Mouse (Mus musculus) cerebellum, postnatal 36 days (tissue): ENCODE measurements around the gene Ankrd33.

Experiments
- DNase-seq, 2 experiments: peaks; one replicate each; pipeline ENCODE4 v3.0.0; 2021 to 2022; ENCODE audit warnings: mixed read lengths in 2 of 2

Gene Ankrd33

DNA sequence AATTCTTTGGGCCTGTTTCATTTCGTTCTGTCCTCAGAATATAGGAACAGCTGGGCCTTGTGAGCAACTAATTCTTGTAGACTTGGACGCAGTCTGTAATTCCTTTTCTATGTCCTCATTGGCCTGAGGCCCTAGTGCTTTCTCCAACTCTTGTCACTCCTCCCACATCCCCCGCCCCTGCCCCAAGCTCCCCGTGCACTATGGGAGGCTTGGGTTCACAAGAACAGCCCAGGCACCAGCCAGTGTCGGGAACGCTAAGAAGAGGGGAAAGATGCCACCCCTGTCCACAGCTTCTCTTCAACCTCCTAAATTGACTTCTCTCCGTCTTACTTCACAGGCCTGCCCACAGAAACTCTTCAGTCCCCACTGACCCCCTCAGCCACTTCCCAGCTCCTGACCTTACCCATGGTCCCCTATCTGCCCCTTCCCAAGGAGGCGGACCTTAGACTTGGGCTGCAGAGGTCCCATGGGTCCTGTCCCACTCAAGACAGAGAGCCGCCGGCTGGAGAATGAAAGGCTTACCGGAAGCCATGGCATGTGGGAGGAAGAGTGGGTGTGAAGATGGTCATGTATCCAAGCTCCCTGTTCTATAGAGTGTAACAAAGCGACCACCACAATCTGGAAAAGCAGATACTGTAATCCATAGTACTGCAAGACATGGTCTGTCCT lies 11.5 kb downstream of the Ankrd33 start:
- no peak for DNase-seq

DNA sequence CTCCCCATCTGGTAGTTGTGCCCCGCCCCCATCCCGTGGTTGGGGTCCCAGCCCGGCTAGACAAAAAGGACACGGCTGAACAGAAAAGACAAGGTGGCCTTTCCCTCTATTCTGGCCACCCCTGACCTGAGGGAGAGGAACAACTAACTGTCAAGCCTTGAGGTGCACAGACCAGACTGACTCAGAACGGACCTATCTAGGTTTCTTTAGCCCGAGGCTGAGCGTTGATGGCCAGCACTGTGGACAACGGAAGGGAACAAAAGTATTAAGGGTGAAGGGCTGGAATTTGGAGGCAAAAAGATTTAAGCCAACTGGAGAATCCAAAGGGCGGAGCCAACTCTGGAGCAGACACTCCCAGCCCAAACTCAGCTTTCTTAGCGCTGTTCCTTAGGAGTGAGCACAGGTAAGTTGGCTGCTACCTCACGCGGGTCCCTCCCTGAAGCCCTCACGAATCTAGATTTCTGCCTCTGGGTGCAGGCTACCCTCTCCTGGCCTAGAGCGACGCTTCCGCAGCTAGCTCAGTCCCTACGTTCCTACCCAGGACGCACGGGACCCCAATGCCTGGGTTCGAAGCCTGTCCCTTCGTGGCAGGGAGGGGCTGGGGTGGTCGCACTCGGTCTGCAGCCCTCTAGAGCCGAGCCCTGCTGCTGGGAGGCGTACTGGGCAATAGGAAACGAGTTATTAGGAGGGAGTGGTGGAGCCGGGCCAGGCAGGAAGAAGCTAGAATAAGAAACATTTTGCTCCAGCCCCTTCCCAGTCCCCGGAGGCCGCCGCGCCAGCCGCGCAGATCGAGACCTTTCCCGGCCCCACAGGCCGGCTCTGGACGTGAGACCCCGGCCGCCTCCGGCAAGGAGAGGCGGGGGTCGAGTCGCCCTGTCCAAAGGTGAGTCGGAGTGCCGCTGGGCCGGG lies 12.9 kb downstream of the Ankrd33 start, which contains the start of gene Acvrl1:
Acvrl1 (plus strand) TSS at position 342 of the 909 bp plus-strand sequence.
- no peak for DNase-seq

DNA sequence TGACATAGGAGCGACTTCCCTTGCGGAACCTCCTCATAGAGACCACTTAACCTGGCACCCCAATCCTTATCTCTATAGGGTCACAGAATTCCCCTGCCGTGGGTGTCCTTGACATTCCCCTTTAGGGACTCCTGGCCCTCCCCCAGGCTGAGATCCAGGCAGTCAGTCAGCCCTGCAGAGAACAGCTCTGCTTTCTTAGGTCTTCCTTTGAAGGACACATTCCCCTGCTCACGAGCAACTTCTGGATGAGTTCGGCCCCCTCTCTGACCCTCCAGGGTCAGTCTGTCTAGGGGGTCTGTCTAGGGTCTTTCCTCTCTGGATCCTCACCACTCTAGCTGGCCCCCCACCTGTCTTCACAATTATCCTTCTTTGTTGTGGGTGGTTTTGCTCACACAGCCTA lies 13.9 kb downstream of the Ankrd33 start:
- DNase-seq, result no peak

DNA sequence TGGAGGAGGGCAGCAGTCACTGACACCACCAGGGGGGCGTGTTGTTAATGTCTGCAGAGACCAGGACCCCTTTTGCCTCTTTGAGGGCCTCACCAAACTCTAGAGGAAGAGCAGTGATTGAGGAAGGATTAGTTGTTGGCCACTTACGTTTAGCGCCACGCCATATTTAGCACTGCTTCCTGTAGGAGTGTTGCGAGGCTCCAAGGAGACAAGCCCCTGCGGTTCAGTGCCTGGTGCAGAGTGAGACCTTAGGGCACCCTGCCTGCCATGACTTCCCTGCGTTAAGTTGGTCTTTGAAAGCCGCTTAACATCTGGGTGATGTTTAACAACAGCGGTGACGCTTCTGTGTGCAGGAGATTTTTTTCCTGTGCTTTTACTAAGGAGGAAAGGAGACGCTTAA lies 15.9 kb downstream of the Ankrd33 start:
- no peak for DNase-seq

DNA sequence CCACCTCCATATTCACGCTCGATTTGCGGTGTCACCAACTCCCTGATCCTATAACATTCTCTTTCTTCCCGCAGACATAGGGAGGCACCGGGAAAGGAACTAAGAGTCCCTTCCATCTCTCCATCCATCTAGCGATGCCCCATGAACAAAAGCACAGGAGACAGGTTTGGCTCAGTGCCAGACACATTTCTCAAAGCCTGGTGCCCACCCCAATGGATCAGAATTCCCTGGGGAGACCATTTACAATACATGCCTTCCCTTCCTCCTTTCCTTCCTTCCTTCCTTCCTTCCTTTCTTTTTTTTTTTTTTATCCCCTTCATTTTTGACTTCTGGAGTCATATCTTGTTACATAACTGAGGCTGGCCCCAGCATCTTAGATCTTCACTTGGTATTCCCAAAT lies 16.5 kb downstream of the Ankrd33 start:
- no peak for DNase-seq

DNA sequence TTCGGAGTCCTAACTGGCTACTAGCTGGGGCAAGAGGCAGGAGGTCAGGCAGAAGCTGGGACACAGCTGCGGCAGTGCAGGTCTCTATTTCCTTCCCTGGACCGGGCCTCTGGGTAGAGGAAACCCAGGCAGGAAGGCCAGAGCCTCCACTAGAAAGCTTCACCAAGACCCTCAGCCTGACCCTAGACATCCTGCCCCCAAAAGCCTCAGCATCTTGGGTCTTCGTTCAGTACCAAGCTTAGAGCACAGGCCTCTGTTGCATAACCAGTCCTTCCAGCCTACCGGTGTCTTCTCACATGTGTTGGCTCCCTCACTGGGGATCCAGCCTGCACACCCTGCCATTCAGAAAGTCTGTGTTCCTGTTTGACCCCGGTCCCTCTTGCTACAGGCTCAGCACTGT lies 17.2 kb downstream of the Ankrd33 start:
- DNase-seq, result no peak

DNA sequence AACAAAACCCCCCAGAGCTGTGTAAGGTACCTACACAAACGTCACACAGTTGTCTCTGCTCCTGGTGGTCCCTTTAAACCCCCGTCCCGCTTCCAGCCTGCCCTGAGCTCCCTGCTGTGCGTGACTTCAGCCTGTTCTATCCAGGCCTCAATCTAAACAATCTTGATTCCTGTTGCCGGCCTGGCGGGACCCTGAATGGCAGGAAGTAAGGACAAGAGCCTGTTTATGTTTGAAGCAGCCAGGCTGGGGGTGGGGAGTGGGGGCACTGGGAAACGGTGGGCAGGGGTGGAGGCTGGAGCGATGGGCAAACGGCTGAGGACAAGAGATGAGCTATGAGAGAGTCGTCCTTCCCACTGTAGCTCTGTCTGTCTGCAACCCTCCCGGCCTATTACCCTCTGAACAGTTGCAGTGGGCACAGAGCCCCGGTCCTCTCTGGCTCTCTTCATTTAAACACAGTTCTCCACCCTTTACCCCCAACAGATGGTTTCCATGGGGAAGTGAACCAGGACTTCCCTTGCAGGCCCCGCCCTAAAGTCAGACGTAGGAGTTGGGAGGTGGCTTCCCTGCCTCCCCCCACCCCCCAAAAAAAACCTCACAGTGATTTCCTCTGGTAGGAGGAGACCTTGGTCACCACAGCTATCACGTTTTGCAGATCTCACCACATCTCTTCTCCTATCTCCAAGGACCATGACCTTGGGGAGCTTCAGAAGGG lies 18.6 kb downstream of the Ankrd33 start:
- no peak for DNase-seq

DNA sequence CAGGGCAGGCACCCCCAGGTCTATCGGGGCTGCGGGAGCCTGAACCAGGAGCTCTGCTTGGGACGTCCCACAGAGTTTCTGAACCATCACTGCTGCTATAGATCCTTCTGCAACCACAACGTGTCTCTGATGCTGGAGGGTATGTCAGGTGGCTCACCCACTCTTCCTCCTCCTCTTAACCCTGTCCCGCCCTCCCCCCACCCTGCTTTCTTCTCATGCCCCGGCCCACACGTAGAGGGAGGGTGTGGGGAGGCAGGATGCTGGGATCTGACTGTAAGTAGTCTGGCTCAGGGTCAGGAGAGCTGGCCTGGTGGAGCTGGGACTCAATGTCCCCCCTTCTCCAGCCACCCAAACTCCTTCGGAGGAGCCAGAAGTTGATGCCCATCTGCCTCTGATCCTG lies 19.9 kb downstream of the Ankrd33 start:
- no peak for DNase-seq

DNA sequence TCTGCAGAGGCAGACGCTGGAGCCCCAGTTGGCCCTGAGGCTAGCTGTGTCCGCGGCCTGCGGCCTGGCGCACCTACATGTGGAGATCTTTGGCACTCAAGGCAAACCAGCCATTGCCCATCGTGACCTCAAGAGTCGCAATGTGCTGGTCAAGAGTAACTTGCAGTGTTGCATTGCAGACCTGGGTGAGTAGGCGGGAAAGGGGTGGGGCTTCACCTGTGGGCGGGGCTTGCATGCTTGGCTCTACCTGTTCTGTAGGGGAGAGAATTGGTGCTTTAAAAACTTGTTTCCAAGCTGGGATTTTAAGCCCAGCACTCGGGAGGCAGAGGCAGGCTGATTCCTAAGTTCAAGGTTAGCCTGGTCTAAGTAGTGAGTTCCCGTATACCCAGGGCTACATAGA lies 21.9 kb downstream of the Ankrd33 start:
- no peak for DNase-seq

DNA sequence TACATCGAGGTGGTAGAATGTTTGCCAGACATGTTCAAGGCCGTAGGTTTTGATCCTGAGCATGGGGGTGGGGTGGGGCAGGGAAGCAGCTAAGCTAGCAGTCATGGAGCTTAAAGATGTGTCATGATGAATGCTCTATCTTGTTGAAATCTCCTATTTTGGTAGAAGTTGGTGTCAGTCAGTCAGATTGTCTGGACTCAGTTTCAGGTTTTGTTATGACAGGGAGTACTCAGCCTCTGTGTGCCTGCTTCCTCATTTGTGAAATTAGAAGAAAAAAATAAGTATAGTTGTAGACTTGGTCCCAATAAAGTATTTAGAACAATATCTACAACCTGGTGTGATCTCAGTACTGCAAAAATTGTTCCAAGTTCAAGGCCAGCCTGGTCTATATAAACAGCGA lies 23.1 kb downstream of the Ankrd33 start:
- no peak for DNase-seq

DNA sequence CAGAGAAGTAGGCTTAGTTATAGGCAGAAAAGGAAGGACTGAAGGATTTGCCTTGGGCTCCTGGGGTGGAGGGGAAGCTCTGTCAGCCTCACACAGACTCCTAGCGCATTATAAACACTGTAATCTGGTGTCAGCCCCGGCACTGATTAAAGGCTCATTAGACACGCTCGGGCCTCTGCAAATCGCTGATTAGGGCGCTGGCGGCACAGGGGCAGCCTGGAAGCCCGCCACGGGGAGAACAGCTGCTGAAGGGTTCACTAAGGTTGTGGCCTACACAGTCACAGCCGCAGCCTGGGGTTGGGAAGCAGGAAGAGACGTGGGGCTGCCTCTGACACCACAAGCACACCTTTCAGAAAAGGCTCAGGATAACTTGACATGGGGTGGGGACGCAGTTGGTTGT lies 24.3 kb downstream of the Ankrd33 start:
- no peak for DNase-seq

DNA sequence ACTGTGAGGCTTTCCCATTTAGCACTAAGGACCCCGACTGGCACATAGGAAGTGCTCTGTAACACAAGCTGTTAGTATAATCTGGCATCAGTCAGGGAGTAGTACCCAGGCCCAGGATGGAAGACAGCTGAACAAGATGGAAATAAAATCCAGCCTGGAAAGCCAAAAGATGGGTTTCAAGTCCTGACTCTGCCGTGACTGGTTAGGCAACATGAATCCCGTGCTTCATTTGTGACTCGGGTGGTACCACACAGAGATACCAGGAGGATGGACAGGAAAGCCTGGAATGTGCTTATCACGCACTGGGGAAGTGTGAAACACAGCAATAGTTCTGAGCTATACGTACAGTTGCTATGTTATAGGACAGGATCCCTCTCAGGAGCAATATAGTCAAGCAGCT lies 25.0 kb downstream of the Ankrd33 start:
- no peak for DNase-seq

DNA sequence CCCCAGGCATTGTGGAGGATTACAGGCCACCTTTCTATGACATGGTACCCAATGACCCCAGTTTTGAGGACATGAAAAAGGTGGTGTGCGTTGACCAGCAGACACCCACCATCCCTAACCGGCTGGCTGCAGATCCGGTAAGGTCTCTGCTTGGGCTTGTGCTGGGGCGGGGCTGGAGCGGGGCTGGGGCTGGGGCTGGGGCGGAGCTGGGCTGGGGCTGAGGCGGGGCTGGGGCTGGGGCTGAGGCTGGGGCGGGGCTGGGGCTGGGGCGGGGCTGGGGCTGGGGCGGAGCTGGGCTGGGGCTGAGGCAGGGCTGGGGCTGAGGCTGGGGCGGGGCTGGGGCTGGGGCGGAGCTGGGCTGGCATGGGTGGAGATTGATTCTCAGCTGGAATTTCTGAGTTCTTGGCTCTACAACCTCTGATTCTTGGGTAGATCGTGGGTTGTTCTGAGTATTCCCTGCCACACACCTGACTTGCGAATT lies 25.5 kb downstream of the Ankrd33 start:
- DNase-seq, result no peak

DNA sequence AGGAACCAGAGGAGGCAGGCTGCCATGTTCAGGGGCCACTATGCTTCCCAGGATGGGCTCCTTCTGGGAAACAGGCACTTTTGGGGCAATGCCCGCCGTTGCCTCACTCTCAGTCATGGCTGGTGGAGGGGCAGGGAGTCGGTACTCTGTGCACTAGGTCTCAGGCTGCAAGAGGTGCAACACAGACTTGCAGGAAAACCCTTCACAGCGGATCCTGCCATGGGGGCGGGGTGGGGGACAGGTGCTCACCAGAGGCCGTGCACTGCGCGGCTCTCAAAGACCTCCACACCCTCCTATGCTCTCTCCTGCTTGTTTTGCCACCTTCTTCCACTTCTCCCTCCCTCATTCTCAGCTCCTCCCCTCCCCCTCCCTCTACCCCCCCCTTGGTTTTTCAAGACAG lies 27.1 kb downstream of the Ankrd33 start:
- no peak for DNase-seq

DNA sequence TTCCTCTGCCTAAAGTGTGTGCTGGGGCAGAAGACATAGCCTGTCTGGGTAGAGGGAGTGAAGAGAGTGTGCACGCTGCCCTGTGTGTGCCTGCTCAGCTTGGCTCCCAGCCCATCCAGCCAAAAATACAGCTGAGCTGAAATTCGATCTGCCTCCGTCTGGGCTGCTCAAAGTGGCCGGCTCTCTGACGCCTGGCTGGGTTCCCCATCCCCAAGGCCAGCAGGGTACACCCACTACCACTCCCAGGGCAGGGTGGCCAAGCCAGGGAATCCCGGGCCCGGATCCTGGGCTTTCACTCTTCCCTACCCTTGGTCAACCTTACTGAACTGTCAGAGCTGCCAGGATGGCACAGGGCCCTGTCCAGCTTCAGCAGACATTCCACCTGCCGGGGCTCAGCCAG lies 27.9 kb downstream of the Ankrd33 start:
- DNase-seq, result no peak

DNA sequence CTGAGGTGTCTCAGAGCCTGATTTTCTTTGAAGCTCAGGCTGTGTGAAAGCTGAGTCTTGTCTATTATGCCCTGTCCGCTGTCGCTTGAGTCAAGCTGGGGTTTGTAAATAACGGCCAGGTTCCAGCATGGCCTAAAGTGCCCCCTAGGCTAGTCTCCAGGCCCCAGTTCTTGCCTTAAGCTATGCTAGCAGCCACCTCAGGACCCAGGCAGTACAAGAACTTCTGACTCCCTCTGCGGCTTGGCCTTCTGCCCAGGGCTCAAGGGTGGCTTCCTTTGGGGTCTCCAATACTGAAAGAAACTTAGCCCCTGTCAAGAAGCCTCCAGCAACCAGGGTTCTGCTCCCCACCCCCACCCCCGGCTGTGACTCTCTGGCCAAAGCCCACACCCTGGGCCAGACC lies 28.6 kb downstream of the Ankrd33 start:
- no peak for DNase-seq

DNA sequence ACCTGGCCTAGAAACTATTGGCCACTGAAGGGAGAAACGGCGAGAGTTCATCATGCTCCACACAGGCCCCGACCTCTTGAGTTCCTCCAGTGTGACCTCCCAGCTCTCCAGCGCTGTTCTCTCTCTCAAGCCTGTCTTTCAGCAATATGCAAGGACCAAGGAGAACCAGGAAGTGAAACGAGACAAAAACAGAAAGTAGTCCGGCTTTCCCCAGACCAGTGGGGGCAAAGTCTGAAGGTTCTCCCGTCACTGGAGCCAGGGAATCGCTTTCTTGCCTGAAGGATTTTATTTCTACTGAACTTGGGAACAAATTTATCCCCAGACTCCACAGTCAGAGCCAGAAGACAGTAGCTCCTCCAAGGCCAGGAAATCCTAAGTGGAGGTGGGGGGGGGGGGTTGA lies 29.2 kb downstream of the Ankrd33 start:
- no peak for DNase-seq

DNA sequence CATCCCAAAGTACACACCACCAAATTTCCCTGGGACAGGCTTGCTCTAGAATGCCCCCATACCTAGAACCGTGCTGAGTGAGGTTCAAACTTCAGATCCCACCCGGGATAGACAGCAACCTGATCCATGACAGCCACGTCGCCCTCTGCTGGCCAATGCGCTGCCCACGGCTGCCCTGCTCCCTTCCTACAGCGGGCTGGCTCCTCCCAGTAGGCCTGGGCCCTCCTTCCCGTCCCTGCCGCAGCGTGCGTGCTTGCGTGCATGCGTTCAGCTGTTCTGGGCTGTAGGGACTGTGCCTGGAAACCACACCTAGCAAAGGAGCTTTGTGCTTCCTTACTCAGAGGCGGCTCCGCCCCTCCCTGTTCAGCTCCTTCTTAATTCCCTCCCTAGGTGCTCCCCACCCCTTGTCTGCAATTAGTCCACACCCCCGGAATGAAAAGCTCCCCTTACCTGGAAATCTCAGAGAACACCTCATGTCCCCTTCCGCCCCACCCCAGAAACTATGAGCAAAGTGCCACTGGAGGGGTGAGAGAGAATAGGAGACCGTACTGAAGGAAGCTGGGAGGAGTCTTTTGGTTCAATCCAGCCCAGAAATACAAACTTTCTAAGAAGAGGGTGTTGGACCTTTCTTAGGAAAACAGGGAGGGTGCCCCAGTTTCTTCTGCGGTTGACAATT lies 30.0 kb downstream of the Ankrd33 start:
- DNase-seq, result peak; percentile 92

DNA sequence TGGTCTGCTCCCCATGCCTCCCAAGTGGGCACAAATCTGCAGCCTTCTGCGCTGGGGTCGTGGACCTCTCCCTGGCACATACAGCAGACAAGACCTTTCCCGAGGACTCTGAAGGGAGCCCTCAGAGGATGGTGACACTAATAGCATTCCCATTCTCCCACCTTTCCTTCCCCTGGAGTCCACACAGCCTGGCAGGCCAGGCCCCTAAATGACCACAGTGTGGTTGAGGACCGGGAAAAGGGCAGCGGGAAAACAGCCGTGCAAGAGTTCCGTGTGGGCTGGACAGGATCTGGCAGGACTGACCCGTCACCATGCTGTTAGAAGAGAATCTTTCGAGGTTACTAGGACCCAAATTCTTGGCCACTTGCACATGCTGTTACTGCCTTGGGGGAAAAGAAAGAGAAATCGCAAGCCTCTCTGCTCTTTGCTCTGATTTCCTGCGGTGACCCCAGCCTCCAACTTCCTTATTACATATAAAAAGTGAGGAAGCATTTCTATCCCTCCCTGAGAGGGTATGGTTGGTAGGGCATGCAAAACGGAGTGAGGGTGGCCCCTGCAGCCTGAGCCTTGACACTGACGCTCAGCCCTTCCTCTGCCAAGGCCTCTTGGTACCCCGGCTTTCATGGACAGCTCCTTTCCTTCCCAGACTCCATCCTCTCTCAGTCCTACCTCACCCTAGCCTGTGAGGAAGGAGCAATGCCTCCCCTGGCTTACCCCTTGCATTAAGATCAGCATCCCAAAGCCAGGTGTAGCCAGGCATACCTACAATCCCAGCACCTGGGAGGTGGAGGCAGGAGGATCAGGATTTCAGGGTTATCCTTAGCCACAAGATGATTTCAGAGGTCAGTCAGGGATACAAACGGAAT lies 30.8 kb downstream of the Ankrd33 start:
- DNase-seq, result no peak

DNA sequence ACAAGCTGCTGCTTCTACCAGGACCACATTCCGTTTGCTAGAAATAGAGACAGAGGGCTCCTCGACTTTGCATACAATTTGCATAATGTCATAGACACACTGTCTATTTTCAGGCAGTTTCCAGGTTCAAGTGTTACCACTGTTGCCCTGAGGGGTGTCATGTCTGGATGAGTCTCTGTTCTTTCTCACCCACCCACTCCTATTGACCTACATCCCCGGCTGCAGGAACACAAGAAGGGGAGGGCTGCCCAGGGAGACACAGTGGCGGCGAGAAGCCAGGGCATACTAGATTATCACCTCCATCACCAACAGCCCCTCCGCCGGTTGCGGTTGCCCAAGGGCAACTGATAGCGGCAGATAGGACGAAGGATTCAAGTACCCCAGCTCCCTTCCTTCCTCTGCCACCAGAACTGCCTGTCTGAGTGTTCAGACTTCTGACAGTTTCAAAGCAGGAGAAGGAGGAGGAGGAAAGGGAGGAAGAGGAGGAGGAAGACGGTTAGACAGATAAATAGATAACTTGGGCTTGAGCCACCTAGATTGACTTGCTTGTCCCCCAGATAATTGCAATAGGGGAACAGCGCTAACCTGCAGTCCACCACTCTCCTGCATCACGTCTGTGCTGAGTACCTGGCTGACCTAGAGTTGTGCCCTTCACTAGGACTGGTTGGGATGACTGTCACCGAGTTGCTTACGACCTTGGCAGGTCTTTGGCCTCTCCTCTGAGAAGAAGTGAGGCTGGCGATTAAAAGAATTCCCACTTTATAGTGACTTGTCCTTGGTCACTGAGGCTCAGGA lies 31.8 kb downstream of the Ankrd33 start:
- DNase-seq, result no peak

DNA sequence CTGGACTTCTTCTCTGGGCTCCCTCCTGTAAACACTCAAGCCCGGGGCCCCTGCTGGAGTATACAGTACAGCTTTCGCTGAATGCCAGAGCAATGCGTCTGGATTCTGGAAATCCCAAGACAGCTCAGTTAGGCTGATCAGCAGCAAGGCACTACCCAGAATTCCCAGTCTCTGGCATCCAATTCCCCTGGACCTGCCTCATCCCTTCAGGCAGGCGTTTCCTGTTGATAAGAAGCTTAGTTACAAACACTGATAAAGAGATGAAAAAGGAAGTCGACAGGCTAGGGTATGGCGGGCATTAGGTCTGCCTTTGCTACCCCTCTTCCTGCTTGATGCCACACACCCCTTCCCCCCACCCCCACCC lies 32.3 kb downstream of the Ankrd33 start:
- no peak for DNase-seq
